Mouse (Mus musculus): ENCODE measurements around the gene Purb. TPM values are rescaled to one million over a fixed set of nuclear protein-coding genes. Genes with fewer than 3 reads are reported as not detected.

The Purb gene
- polyA plus RNA-seq, 1 experiment, result 33.2 TPM

DNA sequence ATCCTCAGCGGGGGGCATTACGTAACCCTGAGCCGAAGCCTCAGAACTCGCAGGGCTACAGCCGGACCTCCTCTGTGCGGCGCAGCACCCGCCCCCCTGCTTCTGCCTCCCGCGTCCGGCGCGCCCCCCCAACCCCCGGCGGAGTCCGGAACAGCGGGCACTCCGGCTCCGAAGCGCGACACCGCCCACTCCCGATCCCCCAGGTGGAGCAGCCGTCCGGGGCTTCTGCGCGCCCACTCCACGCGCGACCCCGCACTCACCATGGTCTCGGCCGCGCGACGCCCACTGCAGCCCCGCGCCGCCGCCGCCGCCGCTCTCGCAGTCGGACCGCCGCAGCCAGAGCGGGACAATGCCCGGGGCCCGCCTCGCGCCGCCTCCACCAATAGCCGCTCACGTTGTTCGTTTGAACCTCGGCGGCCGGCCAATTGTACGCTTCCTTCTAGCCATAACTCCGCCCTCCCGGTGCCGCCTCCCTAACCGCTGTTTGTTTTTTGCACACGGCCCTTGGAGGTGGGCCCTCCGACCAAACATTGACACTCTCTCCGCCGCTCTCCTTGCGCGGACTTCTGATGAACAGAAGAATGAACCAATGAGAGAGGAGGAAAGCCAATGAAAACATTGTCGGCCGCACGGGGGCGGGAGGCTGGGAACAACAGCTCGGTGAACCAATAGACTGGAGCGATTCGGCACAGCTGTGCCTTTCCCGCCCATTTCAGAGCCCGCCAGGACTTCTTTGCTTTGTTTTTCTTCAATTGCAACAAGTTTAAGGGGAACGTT is 31.5 kb downstream of the Purb start, which contains the start of gene H2afv:
Gene H2afv, minus strand, starts transcription at position 367 of the 777 bp plus-strand sequence.
- Histone ChIP-seq H3K4me2 (ENCODE audit: low read depth) (peak within 1 kb of the TSS; percentile 95), H3K4me3 (peak within 1 kb of the TSS; percentile 50), H3K79me2 (ENCODE audit: control insufficient read depth, insufficient read depth) (peaks cover 46% of the 10 kb centered on the region), H3ac (ENCODE audit: control insufficient read depth, insufficient read length) (peak within 1 kb of the TSS; percentile 12), H3K27me3 (ENCODE audit: control insufficient read depth, insufficient read depth, insufficient read length) (no peaks in the 10 kb centered on the region), H3K36me3 (ENCODE audit: control insufficient read depth, insufficient read depth) (no peaks in the 10 kb centered on the region)
- TF ChIP-seq CEBPB (IDR thresholded peaks at IDR 0.05; ENCODE audit: insufficient read depth, poor library complexity, severe bottlenecking) (0 out of 2 replicates have a peak, but pooled peaks have one; percentile 60), SRF (IDR thresholded peaks at IDR 0.05; ENCODE audit: control insufficient read depth, insufficient read length, low read depth) (no peak), TCF3 (IDR thresholded peaks at IDR 0.05; ENCODE audit: insufficient read length, low read depth) (no peak), MYOD1 (IDR thresholded peaks at IDR 0.05; ENCODE audit: control insufficient read depth in 1 of 3, insufficient read length in 2 of 3, low read depth in 2 of 3) (peak in 2 of 3 experiments; percentile 41 to 56), TCF12 (IDR thresholded peaks at IDR 0.05; ENCODE audit: insufficient read depth, poor library complexity, severe bottlenecking) (no peak), MYOG (IDR thresholded peaks at IDR 0.05; ENCODE audit: control insufficient read depth in 1 of 3, insufficient read depth in 1 of 3, insufficient read length in 2 of 3, low read depth in 2 of 3) (peak in 1 of 3 experiments; percentile 63), MAX (IDR thresholded peaks at IDR 0.05; ENCODE audit: low read depth) (peak; percentile 3), E2F4 (IDR thresholded peaks at IDR 0.05; ENCODE audit: insufficient read depth) (peak; percentile 87), POLR2A (IDR thresholded peaks at IDR 0.05; ENCODE audit: insufficient read length, low read depth) (peak; percentile 76), REST (IDR thresholded peaks at IDR 0.05; ENCODE audit: insufficient read depth, insufficient read length) (no peak), POLR2AphosphoS2 (IDR thresholded peaks at IDR 0.05; ENCODE audit: insufficient read length, low read depth) (peak; percentile 71), USF1 (IDR thresholded peaks at IDR 0.05; ENCODE audit: low read depth) (no peak)

- no peaks in the 10 kb centered on the region for H3K36me3 ChIP-seq (ENCODE audit: control insufficient read depth, insufficient read depth)
- no peak for TF ChIP-seq MYOG (IDR thresholded peaks at IDR 0.05; ENCODE audit: control insufficient read depth in 1 of 3, insufficient read depth in 1 of 3, insufficient read length in 2 of 3, low read depth in 2 of 3)
- no peak for TF ChIP-seq USF1 (IDR thresholded peaks at IDR 0.05; ENCODE audit: low read depth)
- TF ChIP-seq MAX (IDR thresholded peaks at IDR 0.05; ENCODE audit: low read depth), result no peak
- TF ChIP-seq POLR2AphosphoS2 (IDR thresholded peaks at IDR 0.05; ENCODE audit: insufficient read length, low read depth), result no peak
- no peak for TF ChIP-seq TCF3 (IDR thresholded peaks at IDR 0.05; ENCODE audit: insufficient read length, low read depth)
- TF ChIP-seq E2F4 (IDR thresholded peaks at IDR 0.05; ENCODE audit: insufficient read depth), result no peak
- no peak for TF ChIP-seq REST (IDR thresholded peaks at IDR 0.05; ENCODE audit: insufficient read depth, insufficient read length)
- TF ChIP-seq SRF (IDR thresholded peaks at IDR 0.05; ENCODE audit: control insufficient read depth, insufficient read length, low read depth), result no peak
- no peak; the same call in 1 of the 2 replicates for TF ChIP-seq CEBPB (IDR thresholded peaks at IDR 0.05; ENCODE audit: insufficient read depth, poor library complexity, severe bottlenecking)
- no peak for TF ChIP-seq MYOD1 (IDR thresholded peaks at IDR 0.05; ENCODE audit: control insufficient read depth in 1 of 3, insufficient read length in 2 of 3, low read depth in 2 of 3)
- no peak for TF ChIP-seq TCF12 (IDR thresholded peaks at IDR 0.05; ENCODE audit: insufficient read depth, poor library complexity, severe bottlenecking)
- no peak for TF ChIP-seq POLR2A (IDR thresholded peaks at IDR 0.05; ENCODE audit: insufficient read length, low read depth)
- H3ac ChIP-seq (ENCODE audit: control insufficient read depth, insufficient read length), result peak overlapping the region; percentile 12
- no peaks in the 10 kb centered on the region for H3K27me3 ChIP-seq (ENCODE audit: control insufficient read depth, insufficient read depth, insufficient read length)
- H3K4me2 ChIP-seq (ENCODE audit: low read depth), result peak overlapping the region; percentile 95
- peak overlapping the region; percentile 50 for H3K4me3 ChIP-seq
- peaks cover 51% of the 10 kb centered on the region for H3K79me2 ChIP-seq (ENCODE audit: control insufficient read depth, insufficient read depth)
Measured at GRCm38 (mm10) chr11:6443727-6444076, 32.0 kb downstream of the Purb start.

DNA sequence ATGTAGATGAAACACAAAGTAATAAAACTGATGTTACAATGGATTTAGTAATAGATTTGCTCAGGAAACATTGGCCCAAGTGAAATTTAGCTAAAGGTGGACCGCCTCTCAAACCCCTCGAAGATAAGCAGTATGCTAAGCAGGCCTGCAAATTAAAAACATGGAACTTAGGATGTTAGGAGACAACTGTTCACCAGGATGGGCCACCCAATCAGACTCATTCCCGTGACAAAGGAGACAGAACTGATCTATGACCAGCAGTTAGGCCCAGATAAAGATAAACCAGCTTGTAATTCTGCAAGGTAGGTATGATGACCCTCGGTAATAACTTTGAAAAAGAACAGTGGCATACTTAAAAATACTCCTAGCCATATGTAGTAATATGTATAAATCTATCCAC is 32.6 kb downstream of the Purb start:
- Histone ChIP-seq H3ac (ENCODE audit: control insufficient read depth, insufficient read length) (no peak overlapping the region), H3K79me2 (ENCODE audit: control insufficient read depth, insufficient read depth) (peaks cover 51% of the 10 kb centered on the region), H3K4me3 (peak overlapping the region; percentile 50), H3K36me3 (ENCODE audit: control insufficient read depth, insufficient read depth) (no peaks in the 10 kb centered on the region), H3K27me3 (ENCODE audit: control insufficient read depth, insufficient read depth, insufficient read length) (no peaks in the 10 kb centered on the region), H3K4me2 (ENCODE audit: low read depth) (peak overlapping the region; percentile 95)
- TF ChIP-seq TCF12 (IDR thresholded peaks at IDR 0.05; ENCODE audit: insufficient read depth, poor library complexity, severe bottlenecking) (no peak), REST (IDR thresholded peaks at IDR 0.05; ENCODE audit: insufficient read depth, insufficient read length) (no peak), TCF3 (IDR thresholded peaks at IDR 0.05; ENCODE audit: insufficient read length, low read depth) (no peak), MYOG (IDR thresholded peaks at IDR 0.05; ENCODE audit: control insufficient read depth in 1 of 3, insufficient read depth in 1 of 3, insufficient read length in 2 of 3, low read depth in 2 of 3) (no peak), POLR2AphosphoS2 (IDR thresholded peaks at IDR 0.05; ENCODE audit: insufficient read length, low read depth) (no peak), POLR2A (IDR thresholded peaks at IDR 0.05; ENCODE audit: insufficient read length, low read depth) (no peak), MYOD1 (IDR thresholded peaks at IDR 0.05; ENCODE audit: control insufficient read depth in 1 of 3, insufficient read length in 2 of 3, low read depth in 2 of 3) (no peak), E2F4 (IDR thresholded peaks at IDR 0.05; ENCODE audit: insufficient read depth) (no peak), SRF (IDR thresholded peaks at IDR 0.05; ENCODE audit: control insufficient read depth, insufficient read length, low read depth) (no peak), MAX (IDR thresholded peaks at IDR 0.05; ENCODE audit: low read depth) (no peak)

GRCm38 (mm10) chr11:6442566-6442965 is 33.2 kb downstream of the Purb start:
- peaks cover 51% of the 10 kb centered on the region for H3K79me2 ChIP-seq (ENCODE audit: control insufficient read depth, insufficient read depth)
- peak overlapping the region; percentile 50 for H3K4me3 ChIP-seq
- no peak overlapping the region for H3K4me2 ChIP-seq (ENCODE audit: low read depth)
- no peaks in the 10 kb centered on the region for H3K36me3 ChIP-seq (ENCODE audit: control insufficient read depth, insufficient read depth)
- H3K27me3 ChIP-seq (ENCODE audit: control insufficient read depth, insufficient read depth, insufficient read length), result no peaks in the 10 kb centered on the region
- no peak overlapping the region for H3ac ChIP-seq (ENCODE audit: control insufficient read depth, insufficient read length)
- TF ChIP-seq MAX (IDR thresholded peaks at IDR 0.05; ENCODE audit: low read depth) (no peak), TCF3 (IDR thresholded peaks at IDR 0.05; ENCODE audit: insufficient read length, low read depth) (no peak), SRF (IDR thresholded peaks at IDR 0.05; ENCODE audit: control insufficient read depth, insufficient read length, low read depth) (no peak), TCF12 (IDR thresholded peaks at IDR 0.05; ENCODE audit: insufficient read depth, poor library complexity, severe bottlenecking) (no peak), CEBPB (IDR thresholded peaks at IDR 0.05; ENCODE audit: insufficient read depth, poor library complexity, severe bottlenecking) (no peak), POLR2AphosphoS2 (IDR thresholded peaks at IDR 0.05; ENCODE audit: insufficient read length, low read depth) (no peak), E2F4 (IDR thresholded peaks at IDR 0.05; ENCODE audit: insufficient read depth) (no peak), REST (IDR thresholded peaks at IDR 0.05; ENCODE audit: insufficient read depth, insufficient read length) (no peak), USF1 (IDR thresholded peaks at IDR 0.05; ENCODE audit: low read depth) (no peak), POLR2A (IDR thresholded peaks at IDR 0.05; ENCODE audit: insufficient read length, low read depth) (no peak), MYOD1 (IDR thresholded peaks at IDR 0.05; ENCODE audit: control insufficient read depth in 1 of 3, insufficient read length in 2 of 3, low read depth in 2 of 3) (no peak), MYOG (IDR thresholded peaks at IDR 0.05; ENCODE audit: control insufficient read depth in 1 of 3, insufficient read depth in 1 of 3, insufficient read length in 2 of 3, low read depth in 2 of 3) (no peak)

All from myocyte (in vitro differentiated cells).